Mouse (Mus musculus): Measurements from ENCODE around the gene Lrrc27. TPM values are rescaled to one million over a fixed set of nuclear protein-coding genes. Genes with fewer than 3 reads are reported as not detected.

Gene Lrrc27
- polyA plus RNA-seq, 1 experiment from 2014 or later, result 2.7 TPM

DNA sequence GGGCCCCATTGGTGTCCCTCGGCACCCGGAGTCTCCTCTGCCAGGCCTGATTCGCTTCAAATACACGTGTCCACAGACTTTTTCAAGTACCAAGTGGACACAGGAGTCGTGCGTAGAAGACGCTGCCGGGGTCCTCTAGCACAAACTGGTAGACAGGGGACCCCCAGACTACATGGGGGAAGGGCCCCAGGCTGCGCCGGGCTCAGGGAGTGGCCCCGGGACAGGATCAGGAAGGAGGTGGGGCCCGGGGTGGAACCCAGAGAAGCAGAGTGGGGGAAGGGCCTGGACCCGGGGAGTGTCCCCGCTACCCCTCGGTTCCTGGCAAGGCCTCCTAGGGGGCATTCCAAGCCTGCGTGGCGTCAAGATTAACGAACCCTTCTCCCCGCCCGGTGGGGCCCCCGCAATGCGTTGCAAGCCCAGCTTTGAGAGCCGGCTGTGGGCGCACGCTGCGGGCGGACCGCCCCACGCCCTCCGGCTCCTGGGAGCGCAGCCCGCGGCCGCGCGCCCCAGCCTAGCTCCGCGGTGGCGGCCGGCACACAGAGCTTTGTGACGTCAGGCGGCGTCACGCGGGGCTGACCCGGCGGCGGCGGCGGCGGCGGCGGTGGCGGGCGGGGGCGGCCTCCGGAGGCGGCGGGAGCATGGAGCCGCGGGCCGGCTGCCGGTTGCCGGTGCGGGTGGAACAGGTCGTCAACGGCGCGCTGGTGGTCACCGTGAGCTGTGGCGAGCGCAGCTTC lies 35.3 kb downstream of the Lrrc27 start, which contains the start of gene Pwwp2b:
TSS of gene Pwwp2b (plus strand) at position 602 of the 734 bp plus-strand sequence.
- Histone ChIP-seq H3K4me1 (peaks cover 40% of the 10 kb centered on the region), H3K27ac (peak within 1 kb of the TSS; percentile 37; the same call in 1 of the 2 replicates)

DNA sequence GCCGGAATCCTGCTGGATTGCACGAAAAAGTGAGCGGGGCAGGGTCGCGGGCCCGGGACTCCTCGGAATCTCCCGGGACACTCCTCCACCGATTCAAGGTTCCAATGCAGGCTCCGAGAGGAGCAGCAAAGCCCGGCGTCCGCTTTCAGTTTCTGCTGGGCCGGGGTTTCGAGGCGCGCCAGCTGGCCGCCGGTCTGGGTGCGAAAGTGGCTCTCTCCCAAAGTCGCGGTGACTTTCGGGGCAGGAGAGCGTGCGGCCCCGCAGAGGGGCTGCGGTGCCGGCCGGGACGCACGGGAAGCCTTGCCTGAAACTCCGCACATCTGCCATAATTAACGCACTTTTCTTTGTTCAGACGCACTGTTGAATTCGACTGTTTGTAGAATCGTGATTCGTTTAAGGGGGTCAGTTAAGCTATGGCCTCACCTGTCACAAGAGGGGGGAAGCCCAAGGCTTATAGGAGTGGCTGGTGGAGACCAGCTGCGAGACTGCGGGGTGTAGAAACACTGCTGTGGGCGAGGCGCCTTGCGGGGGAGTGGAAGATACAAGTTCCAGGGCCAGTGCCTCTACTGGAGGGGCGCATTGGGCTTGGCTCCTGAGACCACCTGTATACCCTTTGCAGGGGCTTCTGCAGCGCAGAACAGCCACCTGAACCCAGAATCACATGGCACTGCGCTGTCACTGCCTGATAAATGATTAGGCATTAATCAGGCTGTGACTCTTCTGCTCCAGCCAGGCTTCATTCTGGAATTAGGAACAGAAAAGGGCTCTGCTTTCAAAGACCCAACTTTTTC lies 36.0 kb downstream of the Lrrc27 start:
- H3K4me3 ChIP-seq, result peak overlapping the region; percentile 66
- no peak for ATAC-seq (ENCODE audit: insufficient number of reproducible peaks, insufficient read depth, low FRiP score, low TSS enrichment)
- peak overlapping the region; percentile 37; the same call in 1 of the 2 replicates for H3K27ac ChIP-seq
- peak overlapping the region; percentile 73 for H3K9ac ChIP-seq
- no peaks in the 10 kb centered on the region for H3K36me3 ChIP-seq
- WGBS, result under 1% methylated on average over 45 of the region's 45 CpGs
- peaks cover 10% of the 10 kb centered on the region; the same call in 1 of the 2 replicates for H3K27me3 ChIP-seq
- no peaks in the 10 kb centered on the region for H3K9me3 ChIP-seq
- H3K4me1 ChIP-seq, result peaks cover 40% of the 10 kb centered on the region
- peak overlapping the region; percentile 95 for H3K4me2 ChIP-seq (replicated peaks)

More for the DNA sequence above, 35.3 kb downstream of the Lrrc27 start, which contains the start of gene Pwwp2b:
- H3K27me3 ChIP-seq, result peaks cover 10% of the 10 kb centered on the region; the same call in 1 of the 2 replicates
- peak within 1 kb of the TSS; percentile 66 for H3K4me3 ChIP-seq
- ATAC-seq (ENCODE audit: insufficient number of reproducible peaks, insufficient read depth, low FRiP score, low TSS enrichment), result peak; percentile 50; the same call in 1 of the 2 replicates
- under 1% methylated on average over 70 of the region's 72 CpGs for WGBS
- H3K9me3 ChIP-seq, result no peaks in the 10 kb centered on the region
- H3K4me2 ChIP-seq (replicated peaks), result peak within 1 kb of the TSS; percentile 95
- H3K9ac ChIP-seq, result peak within 1 kb of the TSS; percentile 73
- H3K36me3 ChIP-seq, result no peaks in the 10 kb centered on the region

DNA sequence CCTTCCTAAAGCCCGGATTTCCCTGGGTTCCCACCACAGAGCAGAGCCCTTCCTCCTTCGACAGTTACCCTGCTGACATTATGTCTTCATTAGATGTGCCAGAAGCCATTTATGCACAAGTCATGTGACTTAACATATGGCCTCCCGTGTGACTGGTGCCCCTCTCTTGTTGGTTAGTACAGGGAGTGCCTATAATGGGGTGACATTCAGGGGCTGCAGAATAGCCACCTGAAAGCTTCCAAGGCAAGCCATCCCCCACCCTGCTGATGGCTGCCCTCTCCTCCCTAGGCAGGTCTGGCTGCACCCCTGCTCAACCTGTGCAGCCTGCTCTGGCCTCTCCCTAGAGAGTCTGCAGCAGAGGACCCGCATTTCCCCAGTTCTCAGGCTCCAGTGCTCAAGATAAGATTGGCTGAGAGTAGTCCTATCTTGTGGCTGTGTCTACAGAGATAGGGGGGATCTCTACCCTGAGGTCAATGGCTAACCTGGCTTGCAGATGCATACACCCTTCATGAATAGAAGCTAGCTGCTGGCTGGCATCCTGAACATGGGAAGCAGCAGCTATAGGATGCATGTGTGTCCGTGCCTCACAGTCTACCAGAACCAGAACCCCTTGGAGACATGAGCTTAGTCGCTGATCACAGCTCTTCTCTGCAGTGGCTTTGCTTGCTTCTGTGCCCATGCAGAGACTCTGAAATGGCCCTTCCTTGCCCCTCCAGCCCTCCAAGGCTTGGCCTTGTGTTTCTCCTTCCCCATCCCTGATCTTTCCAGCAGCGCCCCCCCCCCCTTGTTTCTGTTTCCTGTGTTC lies 36.8 kb downstream of the Lrrc27 start:
- peaks cover 10% of the 10 kb centered on the region; the same call in 1 of the 2 replicates for H3K27me3 ChIP-seq
- peak overlapping the region; percentile 73; the same call in 1 of the 2 replicates for H3K9ac ChIP-seq
- peak overlapping the region; percentile 66; the same call in 1 of the 2 replicates for H3K4me3 ChIP-seq

GRCm38 (mm10) chr7:139251881-139252301 lies 39.1 kb downstream of the Lrrc27 start:
- H3K36me3 ChIP-seq, result peaks cover 12% of the 10 kb centered on the region
- peaks cover 38% of the 10 kb centered on the region for H3K4me1 ChIP-seq
- no peak for ATAC-seq (ENCODE audit: insufficient number of reproducible peaks, insufficient read depth, low FRiP score, low TSS enrichment)
- no peak overlapping the region for H3K4me3 ChIP-seq
- WGBS, result 83% methylated on average over 5 of the region's 5 CpGs
- no peak overlapping the region for H3K4me2 ChIP-seq (replicated peaks)
- H3K9ac ChIP-seq, result no peak overlapping the region; the same call in 1 of the 2 replicates
- H3K27ac ChIP-seq, result no peak overlapping the region
- no peaks in the 10 kb centered on the region for H3K9me3 ChIP-seq
- peaks cover 10% of the 10 kb centered on the region; the same call in 1 of the 2 replicates for H3K27me3 ChIP-seq

More for the DNA sequence above, 36.8 kb downstream of the Lrrc27 start:
- Histone ChIP-seq H3K4me2 (replicated peaks) (peak overlapping the region; percentile 95), H3K9me3 (no peaks in the 10 kb centered on the region), H3K27ac (no peak overlapping the region), H3K36me3 (no peaks in the 10 kb centered on the region), H3K4me1 (peaks cover 40% of the 10 kb centered on the region)
- 40% methylated on average over 7 of the region's 7 CpGs for WGBS
- no peak for ATAC-seq (ENCODE audit: insufficient number of reproducible peaks, insufficient read depth, low FRiP score, low TSS enrichment)

- Histone ChIP-seq H3K27ac (no peak overlapping the region), H3K27me3 (peaks cover 10% of the 10 kb centered on the region; the same call in 1 of the 2 replicates), H3K4me1 (peaks cover 32% of the 10 kb centered on the region), H3K4me3 (no peak overlapping the region), H3K36me3 (peaks cover 12% of the 10 kb centered on the region), H3K4me2 (replicated peaks) (no peak overlapping the region), H3K9me3 (no peaks in the 10 kb centered on the region), H3K9ac (no peak overlapping the region)
- no peak for ATAC-seq (ENCODE audit: insufficient number of reproducible peaks, insufficient read depth, low FRiP score, low TSS enrichment)
- WGBS, result 90% methylated on average over 7 of the region's 7 CpGs
Measured at GRCm38 (mm10) chr7:139252566-139252965, 39.8 kb downstream of the Lrrc27 start.

DNA sequence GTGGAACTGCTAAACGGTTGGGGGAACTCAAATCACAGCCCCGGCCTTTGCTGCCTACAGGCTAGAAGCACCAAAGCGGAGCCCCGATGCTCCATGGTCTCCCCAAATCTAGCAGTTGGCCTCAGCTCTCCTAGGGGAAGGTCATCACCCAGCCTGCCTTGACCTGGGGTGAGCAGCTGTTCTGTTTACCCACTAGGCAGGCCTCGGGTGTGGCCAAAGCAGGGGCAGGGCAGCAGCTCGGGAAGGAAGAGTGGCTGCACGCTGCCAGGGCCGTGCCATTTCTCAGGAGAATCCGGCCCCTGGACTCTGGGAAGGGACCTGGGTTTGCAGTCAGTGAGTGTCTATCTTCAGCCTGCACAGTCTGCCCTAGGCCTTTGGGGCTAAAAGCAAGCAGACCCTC lies 40.2 kb downstream of the Lrrc27 start:
- H3K9me3 ChIP-seq, result no peaks in the 10 kb centered on the region
- no peak overlapping the region for H3K4me2 ChIP-seq (replicated peaks)
- 70% methylated on average over 9 of the region's 9 CpGs for WGBS
- peaks cover 10% of the 10 kb centered on the region; the same call in 1 of the 2 replicates for H3K27me3 ChIP-seq
- H3K27ac ChIP-seq, result no peak overlapping the region
- H3K36me3 ChIP-seq, result peaks cover 12% of the 10 kb centered on the region
- ATAC-seq (ENCODE audit: insufficient number of reproducible peaks, insufficient read depth, low FRiP score, low TSS enrichment), result no peak
- H3K4me1 ChIP-seq, result peaks cover 29% of the 10 kb centered on the region
- no peak overlapping the region for H3K9ac ChIP-seq
- H3K4me3 ChIP-seq, result no peak overlapping the region

GRCm38 (mm10) chr7:139253462-139253861 lies 40.7 kb downstream of the Lrrc27 start:
- no peak overlapping the region for H3K4me3 ChIP-seq
- H3K9me3 ChIP-seq, result no peaks in the 10 kb centered on the region
- no peak overlapping the region for H3K9ac ChIP-seq
- peaks cover 12% of the 10 kb centered on the region for H3K36me3 ChIP-seq
- H3K27ac ChIP-seq, result no peak overlapping the region
- no peak for ATAC-seq (ENCODE audit: insufficient number of reproducible peaks, insufficient read depth, low FRiP score, low TSS enrichment)
- 61% methylated on average over 3 of the region's 3 CpGs for WGBS
- no peak overlapping the region for H3K4me2 ChIP-seq (replicated peaks)
- H3K4me1 ChIP-seq, result peaks cover 29% of the 10 kb centered on the region
- H3K27me3 ChIP-seq, result peaks cover 10% of the 10 kb centered on the region; the same call in 1 of the 2 replicates

GRCm38 (mm10) chr7:139254626-139255025 lies 41.8 kb downstream of the Lrrc27 start:
- peaks cover 6% of the 10 kb centered on the region; the same call in 1 of the 2 replicates for H3K27me3 ChIP-seq
- peaks cover 21% of the 10 kb centered on the region for H3K4me1 ChIP-seq
- no peak for ATAC-seq (ENCODE audit: insufficient number of reproducible peaks, insufficient read depth, low FRiP score, low TSS enrichment)
- H3K9me3 ChIP-seq, result no peaks in the 10 kb centered on the region
- no peak overlapping the region for H3K9ac ChIP-seq
- no peak overlapping the region for H3K4me2 ChIP-seq (replicated peaks)
- H3K36me3 ChIP-seq, result peaks cover 12% of the 10 kb centered on the region
- H3K27ac ChIP-seq, result no peak overlapping the region
- whole genome bisulfite sequencing, result 81% methylated on average over 5 of the region's 5 CpGs
- no peak overlapping the region for H3K4me3 ChIP-seq

- Histone ChIP-seq H3K9me3 (no peaks in the 10 kb centered on the region; the same call in 1 of the 2 replicates), H3K4me1 (0 out of 2 replicates have a peak, but pooled peaks cover under 1% of the 10 kb centered on the region), H3K27me3 (no peaks in the 10 kb centered on the region), H3K4me2 (replicated peaks) (no peak overlapping the region), H3K36me3 (peaks cover 12% of the 10 kb centered on the region), H3K4me3 (no peak overlapping the region), H3K9ac (no peak overlapping the region), H3K27ac (no peak overlapping the region)
- peak; percentile 62; the same call in 1 of the 2 replicates for ATAC-seq (ENCODE audit: insufficient number of reproducible peaks, insufficient read depth, low FRiP score, low TSS enrichment)
- 67% methylated on average over 10 of the region's 10 CpGs for WGBS
Measured at GRCm38 (mm10) chr7:139257752-139258542, 45.2 kb downstream of the Lrrc27 start.

GRCm38 (mm10) chr7:139264337-139264736 lies 51.5 kb downstream of the Lrrc27 start:
- H3K9ac ChIP-seq, result no peak overlapping the region
- peaks cover 9% of the 10 kb centered on the region; the same call in 1 of the 2 replicates for H3K4me1 ChIP-seq
- H3K27me3 ChIP-seq, result no peaks in the 10 kb centered on the region
- no peak for ATAC-seq (ENCODE audit: insufficient number of reproducible peaks, insufficient read depth, low FRiP score, low TSS enrichment)
- H3K4me3 ChIP-seq, result no peak overlapping the region
- no peaks in the 10 kb centered on the region for H3K36me3 ChIP-seq
- H3K9me3 ChIP-seq, result no peaks in the 10 kb centered on the region; the same call in 1 of the 2 replicates
- no peak overlapping the region for H3K27ac ChIP-seq
- no peak overlapping the region for H3K4me2 ChIP-seq (replicated peaks)
- 24% methylated on average over 4 of the region's 4 CpGs for WGBS
